Mouse (Mus musculus): ENCODE measurements around the gene Dtl.
"Not testable (repeated sequence)": the region's sequence is repeated elsewhere in the genome, so short reads cannot be mapped to it uniquely, and the experiment has no call there.

The Dtl gene

DNA sequence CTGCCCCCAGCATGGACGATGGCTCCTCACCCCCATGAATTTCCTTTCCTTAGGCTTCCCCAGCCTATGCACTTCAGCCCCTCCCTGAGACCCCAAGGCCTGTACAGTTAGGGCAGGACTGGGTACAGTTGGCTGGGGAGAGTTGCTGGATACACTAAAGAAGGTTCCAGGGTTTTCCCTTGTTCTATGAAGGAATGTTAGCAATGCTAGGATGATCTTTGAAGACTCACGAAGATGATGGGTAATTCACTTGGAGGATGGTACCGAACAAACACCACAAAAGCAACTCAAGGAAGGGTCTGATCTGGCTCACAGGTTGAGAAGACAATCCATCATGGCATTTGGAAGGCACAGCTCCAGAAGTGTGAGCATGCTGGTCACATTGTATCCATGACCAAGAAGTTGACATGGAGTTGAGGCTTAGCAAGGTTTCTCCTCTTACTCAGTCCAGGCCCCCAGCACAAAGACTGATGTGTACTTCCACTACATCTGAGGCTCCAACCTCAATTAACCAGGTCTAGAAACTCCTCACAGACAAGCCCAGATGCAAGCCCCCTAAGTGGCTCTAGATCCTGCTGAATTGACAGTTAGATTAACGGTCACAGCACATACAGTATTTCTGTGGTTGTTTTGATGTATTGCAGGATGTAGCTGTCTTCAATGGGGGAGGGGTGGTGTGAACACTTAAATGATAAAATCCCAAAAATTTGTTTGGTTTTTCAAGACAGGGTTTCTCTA is 55.8 kb downstream of the Dtl start:
- no peak for DNase-seq (ENCODE audit: low read depth, low spot score)

DNA sequence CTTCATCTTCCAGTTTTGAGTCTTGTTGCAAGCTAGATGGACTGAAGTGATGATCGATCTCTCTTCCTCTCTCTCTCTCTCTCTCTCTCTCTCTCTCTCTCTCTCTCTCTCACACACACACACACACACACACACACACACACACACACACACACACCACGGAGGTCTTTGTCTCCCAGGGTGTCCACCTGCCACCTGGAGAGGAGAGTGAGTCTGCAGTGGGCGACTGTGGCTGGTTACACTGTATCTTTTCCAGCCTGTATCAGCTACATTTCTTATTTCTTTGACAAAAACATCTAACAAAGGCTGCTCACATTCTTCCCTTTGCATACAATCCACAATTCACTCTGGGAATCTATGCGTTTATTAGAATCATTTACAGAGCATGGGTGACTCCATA is 56.4 kb downstream of the Dtl start:
- no peak for DNase-seq (ENCODE audit: low read depth, low spot score)

DNA sequence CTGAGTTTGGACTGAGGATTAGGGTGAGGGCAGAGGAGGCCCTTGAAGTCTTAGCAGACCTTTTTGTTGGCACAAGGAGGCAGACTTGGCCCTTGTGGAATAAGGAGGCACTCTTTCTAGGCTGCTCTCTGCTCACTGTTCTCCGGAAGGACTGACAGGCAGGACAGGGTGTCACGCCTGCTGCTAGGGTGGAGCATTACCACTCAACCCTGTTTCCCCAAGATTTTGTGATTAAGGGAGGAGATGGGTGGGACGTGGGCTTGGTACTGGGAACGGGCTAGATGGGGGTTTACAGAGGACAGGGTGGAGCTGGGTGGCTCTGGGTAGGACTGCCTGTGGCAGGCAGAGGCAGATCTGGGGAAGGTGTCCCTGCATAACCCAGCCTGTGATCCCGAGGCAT is 57.4 kb downstream of the Dtl start:
- no peak for DNase-seq (ENCODE audit: low read depth, low spot score)

DNA sequence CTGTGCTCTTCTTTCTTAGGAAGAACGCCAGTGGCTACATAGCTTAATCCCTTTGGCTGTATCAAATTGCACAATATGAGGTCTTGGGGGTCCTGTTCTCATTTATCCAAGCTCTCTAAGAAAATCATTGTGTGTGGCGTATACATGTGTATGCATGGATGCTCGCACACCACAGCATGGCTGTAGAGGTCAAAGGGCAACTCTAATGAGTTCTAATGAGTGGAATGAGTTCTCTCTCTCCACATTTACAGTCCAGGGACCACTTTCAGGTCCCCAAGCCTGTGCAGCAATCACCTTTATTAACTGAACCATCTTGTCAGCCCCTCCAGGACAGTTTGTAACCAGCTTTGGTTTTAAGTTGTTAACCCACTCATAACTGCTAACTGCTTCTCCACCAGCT is 58.3 kb downstream of the Dtl start:
- DNase-seq (ENCODE audit: low read depth, low spot score): no peak

DNA sequence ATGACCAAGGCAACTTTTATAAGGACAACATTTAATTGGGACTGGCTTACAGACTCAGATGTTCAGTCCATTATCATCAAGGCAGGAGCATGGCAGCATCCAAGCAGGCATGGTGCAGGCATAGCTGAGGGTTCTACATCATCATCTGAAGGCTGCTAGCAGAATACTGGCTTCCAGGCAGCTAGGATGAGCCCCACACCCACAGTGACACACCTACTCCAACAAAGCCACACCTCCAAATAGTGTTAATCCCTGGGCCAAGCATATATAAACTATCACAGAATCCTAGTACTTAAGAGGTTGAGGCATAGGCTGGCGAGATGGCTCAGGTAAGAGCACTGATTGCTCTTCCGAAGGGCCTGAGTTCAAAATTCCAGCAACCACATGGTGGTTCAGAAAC is 59.0 kb downstream of the Dtl start:
- DNase-seq (ENCODE audit: low read depth, low spot score): not testable (repeated sequence)

DNA sequence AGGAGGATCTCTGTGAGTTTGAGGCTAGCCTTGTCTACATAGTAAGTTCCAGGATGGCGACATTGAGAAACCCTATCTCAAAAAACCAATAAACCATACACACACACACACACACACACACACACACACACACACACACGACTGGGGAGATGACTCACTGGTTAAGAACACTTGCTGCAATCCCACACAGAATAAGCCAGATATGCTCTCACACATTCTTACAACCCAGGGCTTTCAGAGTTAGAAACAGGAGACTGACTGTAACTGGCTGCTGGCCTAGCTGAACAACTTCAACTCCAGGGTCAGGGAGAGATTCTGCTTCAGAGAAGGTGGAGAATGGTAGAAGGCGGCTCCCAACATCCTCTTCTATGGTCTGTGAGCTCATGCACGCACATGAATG is 62.1 kb downstream of the Dtl start:
- no peak for DNase-seq (ENCODE audit: low read depth, low spot score)

DNA sequence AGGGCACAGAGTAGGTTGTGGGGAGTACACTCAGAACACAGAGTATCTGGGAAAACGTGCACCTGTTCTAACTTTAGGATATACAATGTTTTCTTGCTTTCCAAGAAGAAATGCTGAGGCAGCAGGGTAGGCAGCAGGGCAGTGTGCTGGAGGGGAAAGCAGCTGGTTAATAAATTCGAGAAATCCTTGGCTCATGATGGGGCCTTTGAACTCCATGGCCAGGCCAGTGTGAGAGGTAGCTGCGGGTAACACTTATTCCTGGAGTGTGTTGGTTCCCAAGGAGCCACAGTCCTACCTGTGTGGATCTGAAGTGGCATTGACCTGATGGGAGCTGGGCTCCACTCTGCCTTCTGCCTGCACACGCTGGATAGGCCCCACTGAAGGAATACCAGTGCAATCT is 63.0 kb downstream of the Dtl start:
- no peak for DNase-seq (ENCODE audit: low read depth, low spot score)

DNA sequence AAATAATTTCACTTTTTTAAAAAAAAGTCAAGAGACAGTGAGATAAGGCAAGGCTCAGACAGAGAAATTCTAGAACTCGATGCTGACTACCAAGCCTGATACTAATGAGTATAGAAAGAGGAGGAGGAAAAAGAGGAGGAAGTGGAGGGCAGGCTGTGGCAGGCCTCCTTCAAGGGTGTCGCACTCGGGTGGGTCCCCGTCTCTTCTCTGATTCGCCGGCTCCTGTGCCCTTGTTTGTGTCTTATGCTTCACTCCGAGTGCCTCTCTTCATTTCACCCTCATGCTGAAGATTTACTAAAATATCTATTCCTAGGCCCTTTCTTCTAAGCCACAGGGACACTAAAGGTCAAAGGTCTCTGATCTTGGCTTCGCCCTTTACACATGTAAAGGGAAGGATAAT is 63.8 kb downstream of the Dtl start:
- no peak for DNase-seq (ENCODE audit: low read depth, low spot score)

DNA sequence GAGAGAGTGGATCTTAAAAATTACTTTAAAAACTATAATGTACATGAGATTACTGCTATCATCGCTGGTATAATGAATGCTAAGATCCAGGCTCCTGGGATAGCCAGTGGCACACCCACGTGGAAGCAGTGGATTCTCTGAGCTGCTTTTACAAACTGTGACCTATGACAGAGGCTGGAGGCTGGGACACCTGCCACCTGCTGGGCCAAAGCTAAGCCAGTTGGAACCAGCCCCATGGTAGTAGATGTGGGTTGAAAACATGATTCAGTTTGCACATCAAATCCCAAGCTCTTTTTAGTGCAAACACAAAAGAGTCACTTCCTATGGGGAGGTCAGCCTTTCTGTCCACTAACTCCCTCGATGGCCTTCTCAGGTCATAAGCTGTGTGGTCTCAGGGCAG is 65.5 kb downstream of the Dtl start:
- no peak for DNase-seq (ENCODE audit: low read depth, low spot score)

DNA sequence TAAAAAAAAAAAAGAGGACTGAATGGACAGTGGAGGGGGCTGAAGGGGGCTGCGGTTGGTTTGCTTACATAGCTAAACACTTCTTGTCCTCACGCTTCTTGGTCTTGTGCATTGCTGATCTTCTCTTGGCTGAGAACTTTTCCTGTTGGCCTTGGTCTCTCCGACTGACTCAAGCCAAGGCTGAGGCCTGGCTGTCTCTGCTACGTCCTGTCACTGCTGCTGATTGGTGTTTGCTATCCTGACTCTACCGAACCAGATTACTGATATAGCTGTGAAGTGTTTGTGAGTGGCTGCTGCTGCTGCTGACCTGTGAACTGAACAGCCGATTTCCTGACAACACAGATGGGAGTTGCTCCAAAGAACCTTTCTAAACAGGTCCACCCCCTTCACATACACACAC is 66.2 kb downstream of the Dtl start:
- DNase-seq (ENCODE audit: low read depth, low spot score): no peak

DNA sequence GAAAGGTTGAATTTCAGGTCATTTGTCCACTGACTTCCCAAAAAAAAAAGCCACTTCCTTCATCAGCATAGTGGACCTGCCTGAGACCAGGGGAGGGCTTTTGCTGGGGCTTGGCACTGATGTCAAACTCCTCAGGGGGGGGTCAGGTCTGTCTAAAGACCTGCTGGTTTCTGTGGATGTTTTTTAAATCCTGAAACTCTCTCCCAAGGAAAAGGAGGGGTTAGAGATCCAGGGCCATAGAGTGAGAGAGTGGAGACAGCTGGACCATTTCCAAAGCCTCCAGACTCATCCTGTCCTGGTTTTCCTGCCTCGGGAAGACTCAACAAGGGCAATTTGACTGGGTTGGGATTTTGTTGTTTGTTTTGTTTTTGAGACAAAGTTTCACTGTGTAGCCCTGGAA is 68.6 kb downstream of the Dtl start:
- DNase-seq (ENCODE audit: low read depth, low spot score): no peak

DNA sequence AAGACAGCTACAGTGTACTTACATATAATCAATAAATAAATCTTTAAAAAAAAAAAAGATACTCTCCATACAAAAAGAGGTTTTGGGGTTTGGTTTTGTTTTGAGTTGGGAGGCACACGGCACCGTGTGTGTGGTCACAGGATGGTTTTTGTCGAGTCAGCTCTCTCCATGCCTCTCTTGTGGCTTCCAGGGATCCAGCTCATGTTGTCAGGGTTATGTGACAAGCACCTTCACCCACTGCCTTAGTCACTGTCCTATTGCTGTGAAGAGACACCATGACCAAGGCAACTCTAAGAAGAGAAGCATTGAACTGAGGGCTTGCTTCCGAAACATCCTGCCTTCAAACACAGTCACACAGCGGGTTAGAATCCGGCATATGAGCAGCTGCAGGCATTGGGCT is 75.7 kb downstream of the Dtl start:
- no peak for DNase-seq (ENCODE audit: low read depth, low spot score)

DNA sequence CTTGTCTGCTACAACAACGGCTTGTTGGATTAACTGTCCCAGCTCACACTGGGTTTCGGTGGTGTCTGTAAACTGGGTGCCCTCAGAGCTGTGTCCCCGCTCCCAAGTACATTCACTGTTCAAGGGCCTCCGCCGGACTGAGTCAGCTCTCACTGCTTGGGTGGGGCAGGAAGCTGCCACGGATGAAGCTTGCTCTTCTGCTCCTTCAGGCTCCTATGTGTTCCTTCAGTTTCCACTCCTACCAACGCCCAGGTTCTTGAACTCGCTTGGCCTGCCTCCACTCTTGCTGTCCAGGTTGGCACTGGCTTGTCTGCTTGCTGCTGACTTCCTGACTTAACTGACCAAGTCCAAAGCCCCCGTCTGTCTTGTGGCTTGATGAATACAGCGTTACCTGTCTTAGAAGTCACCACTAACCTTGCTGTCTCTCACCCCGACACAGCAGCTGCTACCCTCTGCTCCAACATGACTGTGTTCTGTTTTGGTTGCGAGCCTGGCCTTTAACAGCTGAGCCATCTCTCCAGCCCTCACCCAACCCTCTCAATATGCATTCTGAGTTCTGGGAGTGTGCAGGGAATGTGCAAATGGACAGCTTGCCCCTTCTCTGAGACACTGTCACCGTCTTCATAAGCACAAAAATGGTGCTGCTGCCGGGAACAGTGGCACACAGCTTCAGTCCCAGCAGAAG is 76.9 kb downstream of the Dtl start:
- no peak for DNase-seq (ENCODE audit: low read depth, low spot score)

DNA sequence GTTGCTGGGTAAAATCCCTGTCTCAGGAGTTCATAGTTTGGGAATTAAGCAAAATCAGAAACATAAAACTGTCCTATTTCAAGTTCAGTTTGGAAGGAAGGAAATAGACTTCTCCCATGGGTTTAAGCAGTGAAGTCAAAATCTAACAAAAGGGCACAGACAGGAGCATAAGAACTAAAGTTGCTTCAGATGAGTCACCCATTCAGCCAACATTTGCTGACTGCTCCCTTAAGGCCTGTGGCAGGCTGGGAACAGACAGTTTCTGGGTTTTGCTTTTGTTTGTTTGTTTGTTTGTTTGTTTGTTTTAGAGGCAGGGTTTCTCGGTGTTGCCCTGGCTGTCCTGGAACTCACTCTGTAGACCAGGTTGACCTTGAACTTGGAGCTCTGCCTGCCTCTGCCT is 78.7 kb downstream of the Dtl start:
- DNase-seq (ENCODE audit: low read depth, low spot score): no peak

DNA sequence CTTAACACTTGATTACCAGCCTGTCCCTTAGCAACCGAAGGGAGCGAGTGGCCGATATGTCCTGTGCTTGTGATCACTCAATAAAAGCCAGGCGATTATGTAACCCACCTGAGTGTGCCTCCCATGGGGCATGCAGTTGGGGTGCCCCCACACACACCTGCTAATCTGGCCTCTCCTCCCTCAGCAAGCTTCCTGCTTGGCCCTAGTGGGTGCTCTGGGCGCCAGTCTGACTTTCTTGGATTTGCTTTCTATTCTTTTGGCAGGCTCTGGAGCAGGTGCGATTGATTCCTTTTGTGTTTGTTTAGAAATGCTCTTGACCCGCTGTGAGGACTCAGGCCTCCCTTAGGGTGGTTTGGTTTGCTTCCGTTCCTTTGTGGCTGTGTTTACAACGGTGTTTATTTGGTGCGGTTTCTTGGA is 80.3 kb downstream of the Dtl start:
- no peak for DNase-seq (ENCODE audit: low read depth, low spot score)

DNA sequence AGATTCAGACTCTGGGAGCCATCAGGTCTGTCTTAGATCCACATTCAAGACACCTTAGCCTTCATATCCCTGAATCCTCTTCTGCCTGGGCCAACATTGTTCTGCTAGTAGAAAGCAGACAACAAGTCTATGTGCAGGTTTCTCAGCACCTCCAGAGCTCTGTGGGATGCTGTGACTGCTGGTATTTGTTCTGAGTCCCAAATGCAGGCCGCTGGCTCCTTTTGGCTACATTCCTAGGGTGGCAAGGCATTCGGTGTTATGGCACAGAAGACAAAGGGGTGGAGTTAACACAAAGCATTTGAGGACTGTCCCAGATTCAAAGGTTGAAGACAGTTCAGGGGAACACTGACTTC is 81.1 kb downstream of the Dtl start:
- no peak for DNase-seq (ENCODE audit: low read depth, low spot score)

DNA sequence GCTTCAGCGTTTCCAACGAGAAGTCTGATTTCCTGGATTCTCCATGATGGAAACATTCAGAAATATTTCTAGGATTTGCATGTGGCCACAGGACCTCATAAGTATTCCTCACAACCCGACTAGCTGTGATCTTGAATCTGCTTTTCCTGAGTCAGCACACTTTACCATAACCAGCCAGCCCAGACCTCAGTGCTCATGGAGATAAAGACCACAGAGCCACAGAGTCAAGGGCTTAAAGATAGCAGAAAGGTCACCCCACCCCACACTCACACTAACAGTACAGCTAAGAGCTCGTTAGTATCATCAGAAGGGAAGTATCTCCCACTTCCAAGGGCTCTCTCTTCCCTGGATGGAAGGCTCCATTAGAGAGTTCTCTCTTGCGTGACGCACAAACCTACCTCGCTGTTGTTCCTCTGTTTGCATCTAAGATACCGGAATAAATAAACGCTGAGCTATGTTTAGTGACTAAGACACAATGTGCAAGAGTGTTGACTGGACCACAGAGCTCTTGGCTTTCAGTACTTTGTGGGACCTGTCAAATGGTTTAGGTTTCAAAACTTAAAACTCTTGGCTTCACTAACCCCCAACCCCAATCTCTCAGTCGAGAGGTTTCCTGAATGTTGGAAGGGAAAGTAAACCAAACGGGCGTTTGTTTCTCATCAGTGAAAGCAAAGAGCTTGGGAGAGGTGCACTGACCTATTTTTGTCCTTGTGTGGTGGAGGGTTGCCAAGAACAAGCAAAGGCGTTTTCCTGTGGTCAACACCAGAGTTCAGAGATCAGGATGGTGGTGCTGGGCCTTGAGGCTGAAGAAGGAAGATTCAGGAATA is 81.7 kb downstream of the Dtl start:
- DNase-seq (ENCODE audit: low read depth, low spot score): no peak

DNA sequence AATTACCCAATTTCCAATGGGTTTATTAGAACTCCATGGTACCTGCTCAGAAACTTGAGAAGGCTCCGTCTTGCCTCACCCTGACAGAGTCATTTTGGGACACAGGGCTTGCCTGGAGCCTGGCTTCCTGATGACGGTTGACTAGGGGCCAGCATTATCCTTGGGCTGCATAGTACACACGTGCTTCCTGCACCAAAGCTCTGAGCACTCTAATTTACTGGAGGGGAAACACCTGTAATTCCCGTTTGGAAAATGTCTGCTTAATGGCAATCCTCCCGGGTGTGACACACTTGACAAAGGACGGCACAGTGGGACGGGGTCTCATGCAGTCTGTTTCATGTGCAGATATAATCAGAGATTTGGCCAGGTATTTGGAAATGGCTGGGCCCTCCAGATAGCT is 84.9 kb downstream of the Dtl start:
- no peak for DNase-seq (ENCODE audit: low read depth, low spot score)

Measured in brain, embryonic 18.5 days (tissue).